Mouse (Mus musculus): ENCODE measurements around the gene Zfp850.

DNA sequence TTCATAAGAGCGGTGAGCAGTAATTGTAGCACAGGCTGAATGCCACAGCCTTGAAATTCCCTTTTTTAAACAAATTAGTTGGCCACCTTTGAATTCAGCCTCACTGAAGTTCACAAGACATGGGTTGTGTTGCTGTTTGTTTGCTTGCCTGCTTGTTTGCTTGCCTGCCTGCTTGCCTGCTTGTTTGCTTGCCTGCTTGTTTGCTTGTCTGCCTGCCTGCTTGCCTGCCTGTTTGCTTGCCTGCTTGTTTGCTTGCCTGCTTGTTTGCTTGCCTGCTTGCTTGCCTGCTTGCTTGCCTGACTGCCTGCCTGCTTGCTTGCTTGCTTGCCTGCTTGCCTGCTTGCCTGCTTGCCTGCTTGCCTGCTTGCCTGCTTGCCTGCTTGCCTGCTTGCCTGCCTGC is 46.1 kb upstream of the Zfp850 start:
- TF ChIP-seq TAL1 (IDR thresholded peaks at IDR 0.05; ENCODE audit: low read length) (no peak), GATA1 (IDR thresholded peaks at IDR 0.05; ENCODE audit: low read length) (no peak)
